Mouse (Mus musculus): Measurements from ENCODE around the gene H2bfm. TPM values are rescaled to one million over a fixed set of nuclear protein-coding genes. Genes with fewer than 3 reads are reported as not detected.
"Not testable (repeated sequence)": the region's sequence is repeated elsewhere in the genome, so short reads cannot be mapped to it uniquely, and the experiment has no call there.

Gene H2bfm
- polyA plus RNA-seq (2014; fragmentation: Nextera tagmentation; extraction: Ambion mirVana), result not detected in 2 replicates

DNA sequence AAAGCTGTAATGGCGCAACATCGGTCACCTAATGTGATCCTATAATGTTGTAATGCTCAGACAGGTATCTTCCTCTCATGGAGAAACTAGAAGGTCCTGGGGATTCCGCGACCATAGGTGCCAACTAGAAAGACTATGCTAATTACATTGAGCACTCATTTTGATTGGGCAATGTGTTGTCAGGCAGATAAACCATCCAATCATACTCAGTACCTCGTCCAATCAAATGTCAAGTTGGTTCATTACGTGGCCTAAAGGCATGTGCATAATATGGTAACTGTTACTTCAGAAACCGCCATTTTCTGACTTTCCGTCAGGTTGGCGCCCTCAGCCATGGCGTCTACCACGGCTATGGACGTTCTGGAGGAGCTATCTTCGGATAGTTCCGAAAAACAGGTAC lies at the start of gene H2bfm:
H2bfm (plus strand) TSS at position 295 of the 400 bp plus-strand sequence.
- ATAC-seq (ENCODE audit: low FRiP score, low TSS enrichment) (no peak), DNase-seq (no peak)
- Histone ChIP-seq H3K27me3 (ENCODE audit: control insufficient read depth, insufficient read depth, low read length) (no peaks in the 10 kb centered on the region), H3K4me2 (ENCODE audit: low read length) (no peak within 1 kb of the TSS), H3K4me1 (ENCODE audit: control insufficient read depth, insufficient read depth, low read length) (no peaks in the 10 kb centered on the region), H3K27ac (replicated peaks; ENCODE audit: low read depth, low read length) (no peak within 1 kb of the TSS), H3K36me3 (ENCODE audit: control insufficient read depth, insufficient read depth, low read length) (no peaks in the 10 kb centered on the region), H3K9me3 (ENCODE audit: control insufficient read depth, low read length) (no peaks in the 10 kb centered on the region; the same call in 1 of the 2 replicates), H3K9ac (replicated peaks; ENCODE audit: low read length) (no peak within 1 kb of the TSS), H3K4me3 (replicated peaks; ENCODE audit: low read depth, low read length) (no peak within 1 kb of the TSS)
- whole genome bisulfite sequencing, result 91% methylated on average over 14 of the region's 14 CpGs

DNA sequence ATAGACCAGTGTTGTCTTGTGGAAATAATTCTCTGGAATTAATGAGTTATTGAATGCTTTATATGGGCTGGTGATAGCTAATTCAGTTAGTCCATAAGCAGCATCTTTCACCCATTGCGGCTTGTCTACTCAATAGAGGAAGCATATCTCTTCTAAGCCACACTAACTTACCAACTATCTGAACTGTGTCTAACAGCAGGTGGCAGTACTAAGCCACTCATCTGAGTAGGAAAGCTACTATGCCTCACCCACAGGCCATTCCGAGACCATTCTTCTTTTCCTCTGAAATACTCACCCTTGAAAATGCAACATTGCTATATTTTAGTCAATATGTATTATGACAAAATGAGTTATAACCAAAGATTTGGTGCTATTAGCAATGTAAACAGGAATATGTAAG lies 31.4 kb upstream of the H2bfm start:
- Histone ChIP-seq H3K4me2 (ENCODE audit: low read length) (no peak overlapping the region), H3K4me3 (replicated peaks; ENCODE audit: low read depth, low read length) (no peak overlapping the region), H3K27ac (replicated peaks; ENCODE audit: low read depth, low read length) (no peak overlapping the region), H3K4me1 (ENCODE audit: control insufficient read depth, insufficient read depth, low read length) (no peaks in the 10 kb centered on the region), H3K9ac (replicated peaks; ENCODE audit: low read length) (no peak overlapping the region), H3K27me3 (ENCODE audit: control insufficient read depth, insufficient read depth, low read length) (no peaks in the 10 kb centered on the region), H3K9me3 (ENCODE audit: control insufficient read depth, low read length) (no peaks in the 10 kb centered on the region), H3K36me3 (ENCODE audit: control insufficient read depth, insufficient read depth, low read length) (no peaks in the 10 kb centered on the region)
- 67% methylated on average over 2 of the region's 2 CpGs for WGBS
- peak; percentile 69 for DNase-seq
- ATAC-seq (ENCODE audit: low FRiP score, low TSS enrichment), result no peak

- H3K4me1 ChIP-seq (ENCODE audit: control insufficient read depth, insufficient read depth, low read length), result no peaks in the 10 kb centered on the region
- H3K36me3 ChIP-seq (ENCODE audit: control insufficient read depth, insufficient read depth, low read length), result no peaks in the 10 kb centered on the region
- no peak overlapping the region for H3K27ac ChIP-seq (replicated peaks; ENCODE audit: low read depth, low read length)
- H3K4me3 ChIP-seq (replicated peaks; ENCODE audit: low read depth, low read length), result no peak overlapping the region
- no peaks in the 10 kb centered on the region for H3K9me3 ChIP-seq (ENCODE audit: control insufficient read depth, low read length)
- ATAC-seq (ENCODE audit: low FRiP score, low TSS enrichment) (no peak), DNase-seq (no peak)
- no peak overlapping the region for H3K9ac ChIP-seq (replicated peaks; ENCODE audit: low read length)
- H3K27me3 ChIP-seq (ENCODE audit: control insufficient read depth, insufficient read depth, low read length), result no peaks in the 10 kb centered on the region
- H3K4me2 ChIP-seq (ENCODE audit: low read length), result no peak overlapping the region
- WGBS, result 75% methylated on average over 4 of the region's 4 CpGs
Measured at GRCm38 (mm10) chrX:136904369-136904768, 22.8 kb upstream of the H2bfm start.

DNA sequence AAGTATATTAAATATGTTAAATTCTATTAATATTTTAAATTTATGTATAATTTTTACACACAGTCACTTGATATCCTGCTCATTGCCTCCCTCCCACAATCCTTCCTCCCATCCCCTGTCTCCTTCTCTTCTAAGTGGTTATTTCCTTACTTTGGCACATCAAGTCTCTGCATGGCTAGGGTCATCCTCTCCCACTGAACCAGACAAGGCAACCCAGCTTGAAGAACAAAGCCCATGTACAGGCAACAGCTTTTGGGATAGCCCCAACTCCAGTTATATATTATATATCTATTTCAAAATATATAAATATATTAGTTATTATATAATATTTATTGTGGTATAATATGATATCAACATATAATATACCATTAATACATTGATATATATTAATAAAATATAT lies 1.3 kb upstream of the H2bfm start:
- DNase-seq, result peak; percentile 32
- no peak for ATAC-seq (ENCODE audit: low FRiP score, low TSS enrichment)
- Histone ChIP-seq H3K4me1 (ENCODE audit: control insufficient read depth, insufficient read depth, low read length) (no peaks in the 10 kb centered on the region), H3K9ac (replicated peaks; ENCODE audit: low read length) (no peak overlapping the region), H3K27me3 (ENCODE audit: control insufficient read depth, insufficient read depth, low read length) (no peaks in the 10 kb centered on the region), H3K9me3 (ENCODE audit: control insufficient read depth, low read length) (no peaks in the 10 kb centered on the region; the same call in 1 of the 2 replicates), H3K4me2 (ENCODE audit: low read length) (no peak overlapping the region), H3K27ac (replicated peaks; ENCODE audit: low read depth, low read length) (no peak overlapping the region), H3K4me3 (replicated peaks; ENCODE audit: low read depth, low read length) (no peak overlapping the region), H3K36me3 (ENCODE audit: control insufficient read depth, insufficient read depth, low read length) (no peaks in the 10 kb centered on the region)

DNA sequence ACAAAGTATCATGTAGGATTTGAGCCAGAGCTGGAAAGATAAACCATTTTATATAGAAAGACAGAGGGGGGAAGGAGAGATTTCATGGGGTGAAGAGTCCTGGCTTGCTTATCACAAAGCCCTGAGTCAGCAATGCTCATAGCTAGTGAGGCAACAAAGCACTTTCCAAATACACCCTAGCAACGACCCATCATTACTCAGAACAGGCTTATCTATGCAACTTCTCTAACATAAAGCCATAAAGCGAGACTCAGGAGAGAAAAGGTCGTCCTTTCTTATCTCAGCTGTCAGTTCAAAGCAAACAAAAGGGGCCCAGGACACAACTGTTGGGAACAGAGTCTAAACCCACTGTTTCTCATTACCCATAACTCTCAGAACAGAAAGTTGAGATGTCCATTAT lies 10.9 kb downstream of the H2bfm start:
- H3K36me3 ChIP-seq (ENCODE audit: control insufficient read depth, insufficient read depth, low read length), result no peaks in the 10 kb centered on the region
- DNase-seq (no peak), ATAC-seq (ENCODE audit: low FRiP score, low TSS enrichment) (no peak)
- H3K27me3 ChIP-seq (ENCODE audit: control insufficient read depth, insufficient read depth, low read length), result no peaks in the 10 kb centered on the region
- H3K9me3 ChIP-seq (ENCODE audit: control insufficient read depth, low read length), result no peaks in the 10 kb centered on the region
- H3K27ac ChIP-seq (replicated peaks; ENCODE audit: low read depth, low read length), result no peak overlapping the region
- no peak overlapping the region for H3K9ac ChIP-seq (replicated peaks; ENCODE audit: low read length)
- no peaks in the 10 kb centered on the region for H3K4me1 ChIP-seq (ENCODE audit: control insufficient read depth, insufficient read depth, low read length)
- WGBS, result 50% methylated on average over 3 of the region's 3 CpGs
- no peak overlapping the region for H3K4me2 ChIP-seq (ENCODE audit: low read length)
- no peak overlapping the region for H3K4me3 ChIP-seq (replicated peaks; ENCODE audit: low read depth, low read length)

- ATAC-seq (ENCODE audit: low FRiP score, low TSS enrichment) (peak; percentile 99), DNase-seq (peak; percentile 84)
- peak overlapping the region; percentile 48 for H3K4me2 ChIP-seq (ENCODE audit: low read length)
- H3K9ac ChIP-seq (replicated peaks; ENCODE audit: low read length), result peak overlapping the region; percentile 26; the same call in 1 of the 2 replicates
- H3K27ac ChIP-seq (replicated peaks; ENCODE audit: low read depth, low read length); H3K36me3 ChIP-seq (ENCODE audit: control insufficient read depth, insufficient read depth, low read length); H3K4me1 ChIP-seq (ENCODE audit: control insufficient read depth, insufficient read depth, low read length); H3K9me3 ChIP-seq (ENCODE audit: control insufficient read depth, low read length); H3K27me3 ChIP-seq (ENCODE audit: control insufficient read depth, insufficient read depth, low read length): not testable (repeated sequence)
- 31% methylated on average over 13 of the region's 13 CpGs for WGBS
- H3K4me3 ChIP-seq (replicated peaks; ENCODE audit: low read depth, low read length), result peak overlapping the region; percentile 37
Measured at GRCm38 (mm10) chrX:136957583-136958279, 30.6 kb downstream of the H2bfm start.

- H3K36me3 ChIP-seq (ENCODE audit: control insufficient read depth, insufficient read depth, low read length); H3K27me3 ChIP-seq (ENCODE audit: control insufficient read depth, insufficient read depth, low read length); DNase-seq; H3K9me3 ChIP-seq (ENCODE audit: control insufficient read depth, low read length); H3K4me1 ChIP-seq (ENCODE audit: control insufficient read depth, insufficient read depth, low read length); H3K27ac ChIP-seq (replicated peaks; ENCODE audit: low read depth, low read length): not testable (repeated sequence)
- 0 out of 2 replicates have a peak overlapping the region, but pooled peaks have one; percentile 12 for H3K9ac ChIP-seq (replicated peaks; ENCODE audit: low read length)
- WGBS, result 56% methylated on average over 5 of the region's 5 CpGs
- ATAC-seq (ENCODE audit: low FRiP score, low TSS enrichment), result 0 out of 2 replicates have a peak, but pooled peaks have one; percentile 4
- H3K4me2 ChIP-seq (ENCODE audit: low read length), result peak overlapping the region; percentile 48
- H3K4me3 ChIP-seq (replicated peaks; ENCODE audit: low read depth, low read length), result peak overlapping the region; percentile 37; the same call in 1 of the 2 replicates
Measured at GRCm38 (mm10) chrX:136958300-136958699, 31.2 kb downstream of the H2bfm start.

GRCm38 (mm10) chrX:136959688-136960087 lies 32.6 kb downstream of the H2bfm start:
- ATAC-seq (ENCODE audit: low FRiP score, low TSS enrichment) (no peak), DNase-seq (peak; percentile 62)
- WGBS, result 30% methylated on average over 2 of the region's 2 CpGs
- H3K4me2 ChIP-seq (ENCODE audit: low read length), result no peak overlapping the region
- H3K4me1 ChIP-seq (ENCODE audit: control insufficient read depth, insufficient read depth, low read length), result no peaks in the 10 kb centered on the region
- H3K9me3 ChIP-seq (ENCODE audit: control insufficient read depth, low read length), result no peaks in the 10 kb centered on the region
- H3K4me3 ChIP-seq (replicated peaks; ENCODE audit: low read depth, low read length), result no peak overlapping the region
- H3K36me3 ChIP-seq (ENCODE audit: control insufficient read depth, insufficient read depth, low read length), result no peaks in the 10 kb centered on the region
- H3K27me3 ChIP-seq (ENCODE audit: control insufficient read depth, insufficient read depth, low read length), result no peaks in the 10 kb centered on the region
- H3K27ac ChIP-seq (replicated peaks; ENCODE audit: low read depth, low read length), result no peak overlapping the region
- H3K9ac ChIP-seq (replicated peaks; ENCODE audit: low read length), result no peak overlapping the region

- H3K9ac ChIP-seq (replicated peaks; ENCODE audit: low read length), result peak within 1 kb of the TSS; percentile 46; the same call in 1 of the 2 replicates
- H3K4me2 ChIP-seq (ENCODE audit: low read length), result peak within 1 kb of the TSS; percentile 55
- peak within 1 kb of the TSS; percentile 42 for H3K4me3 ChIP-seq (replicated peaks; ENCODE audit: low read depth, low read length)
- H3K9me3 ChIP-seq (ENCODE audit: control insufficient read depth, low read length); H3K27ac ChIP-seq (replicated peaks; ENCODE audit: low read depth, low read length); DNase-seq; H3K36me3 ChIP-seq (ENCODE audit: control insufficient read depth, insufficient read depth, low read length); H3K4me1 ChIP-seq (ENCODE audit: control insufficient read depth, insufficient read depth, low read length); H3K27me3 ChIP-seq (ENCODE audit: control insufficient read depth, insufficient read depth, low read length); ATAC-seq (ENCODE audit: low FRiP score, low TSS enrichment): not testable (repeated sequence)
- 88% methylated on average over 6 of the region's 6 CpGs for WGBS
Measured at GRCm38 (mm10) chrX:136975397-136975796, 48.3 kb downstream of the H2bfm start, which contains the start of gene Tmsb15b2. Gene Tmsb15b2, minus strand, starts transcription at chrX:136975497.
